Comparison of ENCODE assay signal across 8 mouse cellular contexts in genomic region chr7:45459564-45460140, GRCm38 (mm10). TPM values are rescaled to one million over a fixed set of nuclear protein-coding genes. Genes with fewer than 3 reads are reported as not detected.
DNase-seq lines count a peak whose midpoint lies in the region; ATAC-seq and TF ChIP-seq lines count a peak whose summit lies in the region.
"Not testable (repeated sequence)": the region's sequence is repeated elsewhere in the genome, so short reads cannot be mapped to it uniquely, and the experiment has no call there.

Gene Ftl1, minus strand, starts transcription at chr7:45459884.

- TF ChIP-seq RAD21 in CH12.LX (IDR thresholded peaks at IDR 0.05; ENCODE audit: low read depth, low read length), result not testable (repeated sequence)

- WGBS in forebrain, embryonic 11.5 days, result under 1% methylated on average over 28 of the region's 37 CpGs
- under 1% methylated on average over 25 of the region's 37 CpGs for WGBS in heart, embryonic 16.5 days
- WGBS in liver, embryonic 15.5 days (ENCODE audit: insufficient replicate concordance), result under 1% methylated on average over 37 of the region's 37 CpGs
- WGBS in neural tube, embryonic 12.5 days, result under 1% methylated on average over 37 of the region's 37 CpGs

- H3K9ac ChIP-seq in CH12.LX (ENCODE audit: insufficient read depth, low read depth), result peak within 1 kb of the TSS; percentile 91
- H3K9ac ChIP-seq in forebrain, embryonic 11.5 days (ENCODE audit: low read length), result peak within 1 kb of the TSS; percentile 92
- H3K9ac ChIP-seq in heart, embryonic 16.5 days (ENCODE audit: low read length), result peak within 1 kb of the TSS; percentile 92
- peak within 1 kb of the TSS; percentile 80 for H3K9ac ChIP-seq in liver, embryonic 15.5 days
- H3K9ac ChIP-seq in neural tube, embryonic 12.5 days, result peak within 1 kb of the TSS; percentile 83

- dilution Hi-C loops in CH12.LX (cut with MboI; ENCODE audit: extremely low pct_ligation_motif_present, extremely low pct_unique_long_range_greater_than_20kb, low sequenced_read_pairs), result not testable (repeated sequence)

- in situ Hi-C loops in CH12.LX (cut with MboI; ENCODE audit: low pct_ligation_motif_present, low pct_unique_long_range_greater_than_20kb, low sequenced_read_pairs), result loop anchor here (10.0 kb wide), 1 partner anchor 225 kb away; the partner anchor contains the start of gene Ntn5

- peak within 1 kb of the TSS; percentile 93 for H3K4me2 ChIP-seq in CH12.LX (ENCODE audit: insufficient read depth, low read depth, poor library complexity, severe bottlenecking)
- peak within 1 kb of the TSS; percentile 81 for H3K4me2 ChIP-seq in forebrain, embryonic 11.5 days (ENCODE audit: low read depth, low read length, severe bottlenecking)
- H3K4me2 ChIP-seq in heart, embryonic 16.5 days (ENCODE audit: low read depth, low read length), result peak within 1 kb of the TSS; percentile 74
- H3K4me2 ChIP-seq in liver, embryonic 15.5 days, result peak within 1 kb of the TSS; percentile 87
- peak within 1 kb of the TSS; percentile 75 for H3K4me2 ChIP-seq in neural tube, embryonic 12.5 days (replicated peaks)

- DNase-seq in CH12.LX (ENCODE audit: extremely low read depth), result peak; percentile 98
- DNase-seq in c-Kit-positive CD71-positive TER-119-negative erythroid progenitor cells, embryonic 14.5 days (ENCODE audit: low read depth), result peak; percentile 97
- DNase-seq in forebrain, embryonic 11.5 days (ENCODE audit: low spot score), result peak; percentile 99
- peak; percentile 96 to 99 for DNase-seq in kidney, postnatal 36 days
- DNase-seq in telencephalon, adult 2 months (ENCODE audit: low read depth, low spot score), result peak; percentile 97

- ATAC-seq in forebrain, embryonic 11.5 days (replicated peaks; ENCODE audit: low FRiP score), result peak; percentile 97
- peak; percentile 95 for ATAC-seq in heart, embryonic 16.5 days (replicated peaks; ENCODE audit: extremely low read depth, insufficient read depth, low FRiP score)
- peak; percentile 85 for ATAC-seq in liver, embryonic 15.5 days (ENCODE audit: insufficient read depth)
- peak; percentile 96 for ATAC-seq in neural tube, embryonic 12.5 days (ENCODE audit: low FRiP score, low read depth)

- H3K4me3 ChIP-seq in CH12.LX (replicated peaks in 1 of 3; ENCODE audit: low read depth in 2 of 3, low read length in 2 of 3, poor library complexity in 1 of 3), result peak within 1 kb of the TSS; percentile 76 to 96 (median 77)
- peak within 1 kb of the TSS; percentile 82 for H3K4me3 ChIP-seq in forebrain, embryonic 11.5 days (ENCODE audit: low read depth, low read length)
- H3K4me3 ChIP-seq in heart, embryonic 16.5 days (ENCODE audit: low read length), result peak within 1 kb of the TSS; percentile 70
- peak within 1 kb of the TSS; percentile 76 for H3K4me3 ChIP-seq in liver, embryonic 15.5 days (replicated peaks)
- peak within 1 kb of the TSS; percentile 72 for H3K4me3 ChIP-seq in neural tube, embryonic 12.5 days

- H3K9me3 ChIP-seq in CH12.LX (replicated peaks; ENCODE audit: low read length); forebrain, embryonic 11.5 days (ENCODE audit: control insufficient read depth, low read length); heart, embryonic 16.5 days (replicated peaks; ENCODE audit: control insufficient read depth, low read length); liver, embryonic 15.5 days (replicated peaks); neural tube, embryonic 12.5 days: not testable (repeated sequence)

- TF ChIP-seq POLR2A in CH12.LX (IDR thresholded peaks at IDR 0.05; ENCODE audit: low read depth, low read length), result peak; percentile 91

- peaks cover 35% of the 10 kb centered on the region for H3K79me2 ChIP-seq in CH12.LX (replicated peaks; ENCODE audit: control insufficient read depth, extremely low read depth, insufficient read depth, poor library complexity, severe bottlenecking)

- peak within 1 kb of the TSS; percentile 80 for H3K27ac ChIP-seq in CH12.LX (ENCODE audit: insufficient read depth, low read depth)
- peak within 1 kb of the TSS; percentile 89 for H3K27ac ChIP-seq in forebrain, embryonic 11.5 days (ENCODE audit: low read depth, low read length)
- H3K27ac ChIP-seq in heart, embryonic 16.5 days (ENCODE audit: low read length), result peak within 1 kb of the TSS; percentile 95
- H3K27ac ChIP-seq in liver, embryonic 15.5 days (replicated peaks), result peak within 1 kb of the TSS; percentile 97
- peak within 1 kb of the TSS; percentile 81 for H3K27ac ChIP-seq in neural tube, embryonic 12.5 days

- H3K4me1 ChIP-seq in CH12.LX (ENCODE audit: control insufficient read depth in 1 of 2, insufficient read depth in 2 of 2), result peaks cover 16 to 52% of the 10 kb centered on the region in 2 experiments
- not testable (repeated sequence) for H3K4me1 ChIP-seq in forebrain, embryonic 11.5 days (replicated peaks; ENCODE audit: control insufficient read depth, insufficient read depth, low read length)
- H3K4me1 ChIP-seq in heart, embryonic 16.5 days (ENCODE audit: control insufficient read depth, insufficient read depth, low read length), result peaks cover 36% of the 10 kb centered on the region
- H3K4me1 ChIP-seq in liver, embryonic 15.5 days (replicated peaks), result peaks cover 64% of the 10 kb centered on the region
- peaks cover 35% of the 10 kb centered on the region for H3K4me1 ChIP-seq in neural tube, embryonic 12.5 days

- not testable (repeated sequence) for TF ChIP-seq CTCF in CH12.LX (conservative IDR thresholded peaks at IDR 0.05 in 1 of 2, IDR thresholded peaks at IDR 0.05 in 1 of 2; ENCODE audit: low read depth in 2 of 2, low read length in 2 of 2)

- peaks cover 50 to 72% of the 10 kb centered on the region in 2 experiments for H3K36me3 ChIP-seq in CH12.LX (replicated peaks in 1 of 2; ENCODE audit: control insufficient read depth in 1 of 2, insufficient read depth in 1 of 2, low read length in 1 of 2)
- not testable (repeated sequence) for H3K36me3 ChIP-seq in forebrain, embryonic 11.5 days (ENCODE audit: control insufficient read depth, insufficient read depth, low read length)
- H3K36me3 ChIP-seq in heart, embryonic 16.5 days (ENCODE audit: control insufficient read depth, insufficient read depth), result peaks cover 39% of the 10 kb centered on the region
- peaks cover 67% of the 10 kb centered on the region for H3K36me3 ChIP-seq in liver, embryonic 15.5 days (replicated peaks)
- peaks cover 48% of the 10 kb centered on the region for H3K36me3 ChIP-seq in neural tube, embryonic 12.5 days

- TF ChIP-seq EP300 in CH12.LX (IDR thresholded peaks at IDR 0.05; ENCODE audit: low read length), result not testable (repeated sequence)

- not testable (repeated sequence) for H3K27me3 ChIP-seq in CH12.LX (replicated peaks); forebrain, embryonic 11.5 days (ENCODE audit: control insufficient read depth, insufficient read depth, low read length); heart, embryonic 16.5 days (ENCODE audit: control insufficient read depth, insufficient read depth, low read length); liver, embryonic 15.5 days; neural tube, embryonic 12.5 days (replicated peaks)

TF ChIP-seq in CH12.LX, 34 proteins besides CTCF, POLR2A, EP300 and RAD21:
- TF ChIP-seq ZMIZ1 (IDR thresholded peaks at IDR 0.05; ENCODE audit: low read depth, low read length) (peak; percentile 96), HCFC1 (IDR thresholded peaks at IDR 0.05; ENCODE audit: low read depth, low read length) (peak; percentile 42), KAT2A (IDR thresholded peaks at IDR 0.05; ENCODE audit: insufficient replicate concordance, low read length) (0 out of 2 replicates have a peak, but pooled peaks have one; percentile 18), ELF1 (IDR thresholded peaks at IDR 0.05; ENCODE audit: low read depth, low read length) (peak; percentile 48; the same call in 1 of the 2 replicates), ETS1 (conservative IDR thresholded peaks at IDR 0.05; ENCODE audit: low read depth, low read length) (peak; percentile 35; the same call in 1 of the 2 replicates), TCF12 (IDR thresholded peaks at IDR 0.05; ENCODE audit: low read depth, low read length) (peak; percentile 63), POLR2AphosphoS2 (IDR thresholded peaks at IDR 0.05; ENCODE audit: low read depth, low read length) (peak; percentile 86; the same call in 1 of the 2 replicates), SIN3A (IDR thresholded peaks at IDR 0.05; ENCODE audit: low read length) (peak; percentile 38; the same call in 1 of the 2 replicates), MEF2A (IDR thresholded peaks at IDR 0.05; ENCODE audit: borderline replicate concordance, low read depth, low read length) (0 out of 2 replicates have a peak, but pooled peaks have one; percentile 44), USF1 (IDR thresholded peaks at IDR 0.05; ENCODE audit: low read depth, low read length) (peak; percentile 67), BHLHE40 (IDR thresholded peaks at IDR 0.05; ENCODE audit: low read depth, low read length) (peak; percentile 98), CHD2 (IDR thresholded peaks at IDR 0.05; ENCODE audit: low read length) (peak; percentile 77; the same call in 1 of the 2 replicates), NELFE (IDR thresholded peaks at IDR 0.05; ENCODE audit: low read depth, low read length) (peak; percentile 86), MXI1 (IDR thresholded peaks at IDR 0.05; ENCODE audit: low read depth, low read length) (peak; percentile 55; the same call in 1 of the 2 replicates), TBP (conservative IDR thresholded peaks at IDR 0.05; ENCODE audit: low read depth, low read length) (peak; percentile 95), MAZ (IDR thresholded peaks at IDR 0.05; ENCODE audit: low read depth, low read length) (peak; percentile 87)

RNA-seq across cellular contexts. Expression of gene Ftl1, which starts in this region (rescaled TPM):
- total RNA-seq in CH12.LX (2012; rRNA removed), result 142 and 164 TPM in 2 replicates
- total RNA-seq in CH12.LX (2014; rRNA removed), result 790 and 1,027 TPM in 2 replicates
- polyA plus RNA-seq in CH12.LX (2012; ENCODE audit: insufficient read length, low read depth), result 31.2 and 60.3 TPM in 2 replicates
- 4,947 and 5,145 TPM in 2 replicates for polyA plus RNA-seq in forebrain, embryonic 11.5 days (2014; fragmentation: Nextera tagmentation; extraction: Ambion mirVana)
- 3,045 and 3,399 TPM in 2 replicates for polyA plus RNA-seq in heart, embryonic 16.5 days (2015; fragmentation: Nextera tagmentation; extraction: Ambion mirVana)
- polyA plus RNA-seq in liver, embryonic 15.5 days (2015; fragmentation: Nextera tagmentation; extraction: Ambion mirVana), result 6,104 and 6,562 TPM in 2 replicates
- 5,746 and 6,117 TPM in 2 replicates for polyA plus RNA-seq in neural tube, embryonic 12.5 days (2016; fragmentation: Nextera tagmentation; extraction: Ambion mirVana)

Comparison
In these comparisons a context has a peak if more than half of its experiments do, and no peak if none do; other contexts are left out.
1. Peak in every context shown above with its lines: DNase-seq, ATAC-seq, H3K4me3 ChIP-seq and H3K27ac ChIP-seq.
2. RNA of gene Ftl1 (polyA plus RNA-seq): 6,104 to 6,562 TPM in liver, embryonic 15.5 days, 5,746 to 6,117 TPM in neural tube, embryonic 12.5 days, 4,947 to 5,145 TPM in forebrain, embryonic 11.5 days and 3,045 to 3,399 TPM in heart, embryonic 16.5 days; 31.2 to 60.3 TPM in CH12.LX; every median in the first group is over 10 times any median in the second.